Mouse (Mus musculus) layer of hippocampus, postnatal 36 days (tissue): ENCODE data around the gene Rad9b. TPM values are rescaled to one million over a fixed set of nuclear protein-coding genes. Genes with fewer than 3 reads are reported as not detected.

Experiments used
- DNase-seq, 2 experiments: peaks; one replicate each; pipeline ENCODE4 v3.0.0; 2022
- total RNA-seq, 2 experiments: library from RNA; stranded (reverse); gene quantifications; 2 replicates each; pipeline ENCODE4 v1.2.3; 2021

Gene Rad9b
- total RNA-seq, 2 experiments from 2014 or later, result 4.5 to 4.9 TPM

DNA sequence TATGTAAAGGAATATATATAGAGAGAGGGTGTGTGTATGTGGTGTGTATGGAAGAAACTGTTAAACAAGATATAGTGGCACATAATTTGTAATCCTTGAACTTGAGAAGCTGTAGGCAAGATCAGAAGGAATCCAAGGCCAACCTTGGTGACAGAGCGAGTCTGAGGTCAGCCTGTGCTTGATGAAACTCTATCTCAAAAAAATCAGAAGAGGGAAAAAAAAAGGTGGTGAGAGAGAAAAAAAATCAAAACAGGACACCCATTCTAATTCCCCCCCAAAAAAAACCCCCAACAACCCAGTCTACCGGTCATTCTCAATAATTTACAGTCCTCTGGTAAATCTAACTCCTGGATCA, 70.2 kb downstream of the Rad9b start:
- DNase-seq, result no peak

GRCm38 (mm10) chr5:122280827-122281462, 73.1 kb downstream of the Rad9b start:
- DNase-seq, result no peak

GRCm38 (mm10) chr5:122280422-122280826, 73.6 kb downstream of the Rad9b start:
- DNase-seq, result no peak

GRCm38 (mm10) chr5:122279799-122280421, 74.1 kb downstream of the Rad9b start:
- no peak for DNase-seq

- DNase-seq, result no peak
Measured at GRCm38 (mm10) chr5:122278946-122279345, 75.1 kb downstream of the Rad9b start.

- no peak for DNase-seq
Measured at GRCm38 (mm10) chr5:122274785-122275184, 79.2 kb downstream of the Rad9b start.

Other genes with a start within 250 kb of the Rad9b start
- 1 to 10 TPM in 1 of 2 experiments, under 1 TPM in 1; 0.68 to 1.1 TPM for gene Ccdc63, start 213.4 kb downstream of the Rad9b start, total RNA-seq
- 100 to 1,000 TPM; 223 to 225 TPM for gene Ppp1cc, start 196.0 kb downstream of the Rad9b start, total RNA-seq
- gene Hvcn1, start 147.4 kb downstream of the Rad9b start, total RNA-seq, result 1 to 10 TPM; 2.4 to 3.3 TPM
- 10 to 100 TPM; 11.5 to 14.5 TPM for gene Tctn1, start 89.8 kb downstream of the Rad9b start, total RNA-seq
- gene Pptc7, start 69.9 kb downstream of the Rad9b start, total RNA-seq, result 10 to 100 TPM; 41.1 to 43.6 TPM
- 100 to 1,000 TPM; 173 to 175 TPM for gene Vps29, start 136 bp upstream of the Rad9b start, total RNA-seq
- gene Gpn3, start 17.6 kb upstream of the Rad9b start, total RNA-seq, result 10 to 100 TPM; 29.7 to 31.4 TPM
- 10 to 100 TPM; 76.0 to 81.9 TPM for gene Fam216a, start 18.1 kb upstream of the Rad9b start, total RNA-seq
- gene Arpc3, start 37.6 kb upstream of the Rad9b start, total RNA-seq, result 100 to 1,000 TPM; 260 to 262 TPM
- gene Anapc7, start 67.5 kb upstream of the Rad9b start, total RNA-seq, result 10 to 100 TPM; 28.6 to 30.5 TPM
- 100 to 1,000 TPM; 639 to 686 TPM for gene Atp2a2, start 148.0 kb upstream of the Rad9b start, total RNA-seq